In genomic region chr11:119085279-119086062, GRCm38 (mm10) we compare ENCODE assay signal across 7 mouse cellular contexts. TPM values are rescaled to one million over a fixed set of nuclear protein-coding genes. Genes with fewer than 3 reads are reported as not detected.
DNase-seq lines count a peak whose midpoint lies in the region; ATAC-seq lines count a peak whose summit lies in the region.

No protein-coding gene starts in this region.

- peak overlapping the region; percentile 98 for H3K27ac ChIP-seq in intestine, embryonic 16.5 days (ENCODE audit: low read length)
- peak overlapping the region; percentile 97 for H3K27ac ChIP-seq in midbrain, embryonic 10.5 days (replicated peaks)

- H3K27me3 ChIP-seq in intestine, embryonic 16.5 days (replicated peaks; ENCODE audit: control insufficient read depth, insufficient read depth, low read length): peaks cover 19% of the 10 kb centered on the region
- peaks cover 87% of the 10 kb centered on the region for H3K27me3 ChIP-seq in midbrain, embryonic 10.5 days (ENCODE audit: low read depth, poor library complexity, severe bottlenecking)

- intact Hi-C loops in gastrocnemius, postnatal 36 days (cut with DNase I): loop anchor here (5.0 kb wide), 1 partner anchor 48 kb away; no protein-coding TSS in a partner anchor
- intact Hi-C loops in left cerebral cortex, postnatal 4 days (cut with DNase I): loop anchor here (10.0 kb wide), 1 partner anchor 109 kb away; no protein-coding TSS in a partner anchor

- H3K4me2 ChIP-seq in intestine, embryonic 16.5 days (ENCODE audit: low read depth, low read length): peak overlapping the region; percentile 86

- H3K4me1 ChIP-seq in intestine, embryonic 16.5 days (ENCODE audit: control insufficient read depth, insufficient read depth, low read length): peaks cover 82% of the 10 kb centered on the region
- H3K4me1 ChIP-seq in midbrain, embryonic 10.5 days: peaks cover 97% of the 10 kb centered on the region

- H3K9ac ChIP-seq in intestine, embryonic 16.5 days (ENCODE audit: low read depth, low read length): peak overlapping the region; percentile 98

- H3K9me3 ChIP-seq in intestine, embryonic 16.5 days (ENCODE audit: control insufficient read depth, low read length): no peaks in the 10 kb centered on the region
- H3K9me3 ChIP-seq in midbrain, embryonic 10.5 days (replicated peaks): no peaks in the 10 kb centered on the region

- H3K4me3 ChIP-seq in intestine, embryonic 16.5 days (ENCODE audit: low read length): peak overlapping the region; percentile 92
- H3K4me3 ChIP-seq in midbrain, embryonic 10.5 days: peak overlapping the region; percentile 84

- ATAC-seq in common myeloid progenitor, adult 5-6 weeks (replicated peaks; ENCODE audit: low read depth, poor library complexity, severe bottlenecking): 0 out of 2 replicates have a peak, but pooled peaks have one; percentile 3
- ATAC-seq in intestine, embryonic 16.5 days: peak; percentile 38

- peaks cover 13% of the 10 kb centered on the region for H3K36me3 ChIP-seq in intestine, embryonic 16.5 days (ENCODE audit: control insufficient read depth, insufficient read depth, low read length)
- peaks cover 15% of the 10 kb centered on the region for H3K36me3 ChIP-seq in midbrain, embryonic 10.5 days

- WGBS in intestine, embryonic 16.5 days: under 1% methylated on average over 62 of the region's 66 CpGs
- 0% methylated on average over 59 of the region's 66 CpGs for WGBS in midbrain, embryonic 10.5 days

- peak; percentile 78 to 93 for DNase-seq in adrenal gland, adult (ENCODE audit: inconsistent age in 2 of 2, low spot score in 1 of 2)
- DNase-seq in gastrocnemius, postnatal 36 days: peak; percentile 46 to 74
- peak; percentile 70 for DNase-seq in left cerebral cortex, postnatal 4 days
- DNase-seq in midbrain, embryonic 10.5 days (ENCODE audit: low spot score): peak; percentile 83
- peak; percentile 57 to 60 for DNase-seq in spleen, postnatal 10 days (ENCODE audit: low spot score in 2 of 2)

RNA-seq across cellular contexts. Expression of gene Cbx4, which starts 0.6 kb away (rescaled TPM):
- 11.3 and 24.6 TPM in 2 replicates for total RNA-seq in common myeloid progenitor, adult 5-6 weeks (2017)
- 1 to 10 TPM; 1.6 to 3.0 TPM for total RNA-seq in gastrocnemius, postnatal 36 days (2021)
- 9.3 and 10.0 TPM in 2 replicates for polyA plus RNA-seq in intestine, embryonic 16.5 days (2015; fragmentation: Nextera tagmentation; extraction: Ambion mirVana)
- 10 to 100 TPM; 40.8 to 45.2 TPM for total RNA-seq in left cerebral cortex, postnatal 4 days (2021)
- 5.1 and 7.1 TPM in 2 replicates for polyA plus RNA-seq in midbrain, embryonic 10.5 days (2016; fragmentation: Nextera tagmentation; extraction: Ambion mirVana)

RNA-seq across cellular contexts. Expression of gene Cbx8, which starts 44.7 kb away (rescaled TPM):
- total RNA-seq in common myeloid progenitor, adult 5-6 weeks (2017): 1.4 and 2.5 TPM in 2 replicates
- total RNA-seq in gastrocnemius, postnatal 36 days (2021): 1 to 10 TPM; 1.5 to 1.9 TPM
- polyA plus RNA-seq in intestine, embryonic 16.5 days (2015; fragmentation: Nextera tagmentation; extraction: Ambion mirVana): 8.1 and 8.5 TPM in 2 replicates
- total RNA-seq in left cerebral cortex, postnatal 4 days (2021): 10 to 100 TPM; 13.0 to 15.6 TPM
- 13.5 and 15.0 TPM in 2 replicates for polyA plus RNA-seq in midbrain, embryonic 10.5 days (2016; fragmentation: Nextera tagmentation; extraction: Ambion mirVana)

Comparison
In these comparisons a context has a peak if more than half of its experiments do, and no peak if none do; other contexts are left out.
1. Peak in every context shown above with its lines: DNase-seq, ATAC-seq, H3K4me3 ChIP-seq and H3K27ac ChIP-seq.